Mouse (Mus musculus) liver, adult 2 months (tissue): ENCODE results near the gene Ptpru.

Source experiments
- CTCF ChIP-seq: fragments of 200-500 bp; IDR thresholded peaks from 2 replicates; pipeline ENCODE4 v1.5.1; 2011; ENCODE audit warnings: low read depth, low read length, control low read depth
- POLR2A ChIP-seq: fragments of 200-500 bp; IDR thresholded peaks from 2 replicates; pipeline ENCODE4 v1.6.1; 2011; ENCODE audit warnings: low read length, control low read depth; ENCODE audit not compliant: insufficient read depth; ENCODE audit errors: extremely low read depth

DNA sequence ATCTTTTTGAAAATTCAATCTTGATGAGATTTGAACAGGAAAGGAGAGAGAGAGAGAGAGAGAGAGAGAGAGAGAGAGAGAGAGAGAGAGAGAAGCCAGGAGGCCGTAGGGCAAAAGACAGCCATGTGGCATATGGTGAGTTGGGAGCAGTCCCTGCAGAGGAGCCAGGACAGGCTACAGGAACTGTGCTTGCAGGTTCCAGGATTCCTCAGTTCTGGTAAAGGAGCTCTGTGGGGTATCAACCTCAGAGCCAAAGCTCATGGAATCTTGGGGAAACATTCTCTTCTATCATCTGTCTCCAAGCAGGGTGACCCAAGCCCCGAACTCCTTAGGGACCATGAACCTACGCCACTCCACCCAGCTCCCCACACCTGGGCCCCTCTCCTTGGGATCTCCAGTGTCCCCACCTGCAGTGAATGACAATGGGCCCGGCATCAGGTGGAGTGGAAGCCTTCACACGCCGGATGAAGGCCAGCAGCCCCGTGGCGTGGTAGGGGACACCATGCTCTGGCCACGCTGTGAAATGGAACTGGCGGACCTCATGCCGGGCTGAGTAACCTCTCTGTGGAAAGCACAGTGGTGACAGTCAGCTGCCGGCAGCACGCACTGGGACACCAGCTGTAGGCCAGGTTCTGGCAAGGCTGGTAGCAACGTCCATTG lies 59.3 kb downstream of the Ptpru start:
- TF ChIP-seq CTCF (no peak), POLR2A (no peak)
